Mouse (Mus musculus): ENCODE measurements around the gene Zbbx. TPM values are rescaled to one million over a fixed set of nuclear protein-coding genes. Genes with fewer than 3 reads are reported as not detected.

Zbbx gene
- 0.12 and 0.30 TPM in 2 replicates for polyA plus RNA-seq (2015; fragmentation: Nextera tagmentation; extraction: Ambion mirVana)

DNA sequence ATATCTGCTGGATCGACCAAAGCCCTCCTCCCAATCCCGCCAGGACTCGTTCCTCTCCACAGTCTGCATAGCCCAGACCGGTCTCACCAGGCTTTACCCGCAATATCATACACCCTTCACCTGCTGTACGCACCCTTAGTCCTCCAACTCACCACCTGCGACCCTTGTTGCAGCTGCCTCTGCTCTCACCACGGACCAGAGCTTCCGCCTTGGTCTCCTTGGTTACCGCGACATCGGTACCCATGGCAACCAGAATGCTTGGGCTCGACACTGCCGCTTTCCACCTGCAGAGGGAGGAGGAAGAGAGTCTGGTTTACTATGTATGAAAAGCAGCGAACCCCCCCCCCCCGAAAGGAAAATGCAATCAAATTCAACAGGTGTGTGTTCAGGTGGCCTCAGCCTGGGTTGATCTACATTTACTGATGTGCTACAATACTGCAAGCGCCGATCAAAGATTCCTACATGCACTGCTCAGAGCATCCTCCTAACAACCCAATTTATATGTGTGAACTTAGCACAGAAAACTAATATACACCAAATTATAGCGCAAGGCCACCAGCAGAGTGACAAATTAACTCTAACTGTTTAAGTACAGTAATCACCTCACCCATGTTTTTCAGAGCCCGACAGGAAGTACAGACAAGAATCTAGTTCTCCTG lies at the start of gene Zbbx:
Zbbx (minus strand) TSS at position 197 of the 659 bp plus-strand sequence.
- Histone ChIP-seq H3K27ac (ENCODE audit: low read depth, low read length) (no peak within 1 kb of the TSS), H3K4me3 (ENCODE audit: low read depth, low read length) (0 out of 2 replicates have a peak within 1 kb of the TSS, but pooled peaks have one; percentile 9), H3K9ac (ENCODE audit: low read depth, low read length) (no peak within 1 kb of the TSS), H3K4me2 (replicated peaks; ENCODE audit: low read depth) (peak within 1 kb of the TSS; percentile 59), H3K9me3 (ENCODE audit: control insufficient read depth) (no peaks in the 10 kb centered on the region), H3K4me1 (replicated peaks; ENCODE audit: control insufficient read depth, insufficient read depth, low read length) (no peaks in the 10 kb centered on the region), H3K27me3 (replicated peaks; ENCODE audit: control insufficient read depth, insufficient read depth, low read length) (no peaks in the 10 kb centered on the region), H3K36me3 (ENCODE audit: control insufficient read depth, insufficient read depth) (no peaks in the 10 kb centered on the region)
- WGBS = 13% methylated on average over 20 of the region's 20 CpGs
- peak; percentile 68 for ATAC-seq
- peak; percentile 54 for TF ChIP-seq CTCF (IDR thresholded peaks at IDR 0.05; ENCODE audit: low read depth)

GRCm38 (mm10) chr3:75202808-75203503 lies 38.1 kb upstream of the Zbbx start:
- WGBS = 36% methylated on average over 12 of the region's 12 CpGs
- Histone ChIP-seq H3K4me2 (replicated peaks; ENCODE audit: low read depth) (no peak overlapping the region), H3K27ac (ENCODE audit: low read depth, low read length) (no peak overlapping the region), H3K9me3 (ENCODE audit: control insufficient read depth) (no peaks in the 10 kb centered on the region), H3K36me3 (ENCODE audit: control insufficient read depth, insufficient read depth) (no peaks in the 10 kb centered on the region), H3K4me3 (ENCODE audit: low read depth, low read length) (no peak overlapping the region), H3K27me3 (replicated peaks; ENCODE audit: control insufficient read depth, insufficient read depth, low read length) (no peaks in the 10 kb centered on the region), H3K9ac (ENCODE audit: low read depth, low read length) (no peak overlapping the region), H3K4me1 (replicated peaks; ENCODE audit: control insufficient read depth, insufficient read depth, low read length) (no peaks in the 10 kb centered on the region)
- TF ChIP-seq CTCF (IDR thresholded peaks at IDR 0.05; ENCODE audit: low read depth) = peak; percentile 83
- ATAC-seq = no peak

DNA sequence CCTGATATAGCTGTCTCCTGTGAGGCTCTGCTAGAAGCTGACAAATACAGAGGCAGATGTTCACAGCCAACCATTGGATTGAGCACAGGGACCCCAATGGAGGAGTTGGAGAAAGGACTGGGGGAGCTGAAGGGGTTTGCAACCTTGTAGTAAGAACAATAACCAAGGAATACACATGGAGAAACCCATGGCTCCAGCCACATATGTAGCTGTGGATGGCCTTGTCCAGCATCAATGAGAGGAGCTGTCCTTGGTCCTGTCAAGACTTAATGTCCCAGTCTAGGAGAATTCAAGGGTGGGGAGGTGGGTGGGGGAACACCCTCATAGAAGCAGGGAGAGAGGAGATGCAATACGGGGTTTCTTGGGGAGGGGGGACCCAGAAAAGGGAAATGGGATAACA lies 17.8 kb upstream of the Zbbx start:
- 68% methylated on average over 1 of the region's 1 CpGs for WGBS
- no peak overlapping the region for H3K9ac ChIP-seq (ENCODE audit: low read depth, low read length)
- no peak for ATAC-seq
- H3K27ac ChIP-seq (ENCODE audit: low read depth, low read length) = no peak overlapping the region
- H3K36me3 ChIP-seq (ENCODE audit: control insufficient read depth, insufficient read depth) = no peaks in the 10 kb centered on the region
- no peaks in the 10 kb centered on the region for H3K4me1 ChIP-seq (replicated peaks; ENCODE audit: control insufficient read depth, insufficient read depth, low read length)
- H3K4me2 ChIP-seq (replicated peaks; ENCODE audit: low read depth) = no peak overlapping the region
- no peak for TF ChIP-seq CTCF (IDR thresholded peaks at IDR 0.05; ENCODE audit: low read depth)
- H3K4me3 ChIP-seq (ENCODE audit: low read depth, low read length) = no peak overlapping the region
- H3K27me3 ChIP-seq (replicated peaks; ENCODE audit: control insufficient read depth, insufficient read depth, low read length) = no peaks in the 10 kb centered on the region
- no peaks in the 10 kb centered on the region for H3K9me3 ChIP-seq (ENCODE audit: control insufficient read depth)

GRCm38 (mm10) chr3:75141876-75142275 lies 23.0 kb downstream of the Zbbx start:
- TF ChIP-seq CTCF (IDR thresholded peaks at IDR 0.05; ENCODE audit: low read depth) = no peak
- Histone ChIP-seq H3K4me3 (ENCODE audit: low read depth, low read length) (no peak overlapping the region), H3K9ac (ENCODE audit: low read depth, low read length) (no peak overlapping the region), H3K27me3 (replicated peaks; ENCODE audit: control insufficient read depth, insufficient read depth, low read length) (no peaks in the 10 kb centered on the region), H3K27ac (ENCODE audit: low read depth, low read length) (no peak overlapping the region), H3K36me3 (ENCODE audit: control insufficient read depth, insufficient read depth) (no peaks in the 10 kb centered on the region), H3K4me1 (replicated peaks; ENCODE audit: control insufficient read depth, insufficient read depth, low read length) (no peaks in the 10 kb centered on the region), H3K4me2 (replicated peaks; ENCODE audit: low read depth) (no peak overlapping the region), H3K9me3 (ENCODE audit: control insufficient read depth) (no peaks in the 10 kb centered on the region)
- ATAC-seq = no peak
- 78% methylated on average over 3 of the region's 3 CpGs for WGBS

- Histone ChIP-seq H3K9me3 (ENCODE audit: control insufficient read depth) (no peaks in the 10 kb centered on the region), H3K4me3 (ENCODE audit: low read depth, low read length) (no peak overlapping the region), H3K9ac (ENCODE audit: low read depth, low read length) (no peak overlapping the region), H3K4me1 (replicated peaks; ENCODE audit: control insufficient read depth, insufficient read depth, low read length) (no peaks in the 10 kb centered on the region), H3K27me3 (replicated peaks; ENCODE audit: control insufficient read depth, insufficient read depth, low read length) (no peaks in the 10 kb centered on the region), H3K36me3 (ENCODE audit: control insufficient read depth, insufficient read depth) (no peaks in the 10 kb centered on the region), H3K4me2 (replicated peaks; ENCODE audit: low read depth) (no peak overlapping the region), H3K27ac (ENCODE audit: low read depth, low read length) (no peak overlapping the region)
- ATAC-seq = no peak
- TF ChIP-seq CTCF (IDR thresholded peaks at IDR 0.05; ENCODE audit: low read depth) = no peak
These were observed 60.0 kb downstream of the Zbbx start for GRCm38 (mm10) chr3:75104867-75105266.

GRCm38 (mm10) chr3:75085762-75086161 lies 79.1 kb downstream of the Zbbx start:
- H3K36me3 ChIP-seq (ENCODE audit: control insufficient read depth, insufficient read depth) = no peaks in the 10 kb centered on the region
- 66% methylated on average over 1 of the region's 1 CpGs for whole genome bisulfite sequencing
- H3K4me1 ChIP-seq (replicated peaks; ENCODE audit: control insufficient read depth, insufficient read depth, low read length) = no peaks in the 10 kb centered on the region
- no peak for ATAC-seq
- H3K9ac ChIP-seq (ENCODE audit: low read depth, low read length) = no peak overlapping the region
- no peaks in the 10 kb centered on the region for H3K9me3 ChIP-seq (ENCODE audit: control insufficient read depth)
- H3K4me3 ChIP-seq (ENCODE audit: low read depth, low read length) = no peak overlapping the region
- no peak overlapping the region for H3K4me2 ChIP-seq (replicated peaks; ENCODE audit: low read depth)
- no peak for TF ChIP-seq CTCF (IDR thresholded peaks at IDR 0.05; ENCODE audit: low read depth)
- H3K27me3 ChIP-seq (replicated peaks; ENCODE audit: control insufficient read depth, insufficient read depth, low read length) = no peaks in the 10 kb centered on the region
- no peak overlapping the region for H3K27ac ChIP-seq (ENCODE audit: low read depth, low read length)

All from intestine, postnatal 0 days (tissue).